Mouse (Mus musculus) ES-E14 (cell line): ENCODE results near the gene Btbd16.

Source experiments
- CHD2 ChIP-seq: IDR thresholded peaks from 2 replicates; pipeline ENCODE4 v1.6.1; 2014; ENCODE audit warnings: mild to moderate bottlenecking, low read depth, low read length, inconsistent platforms
- HCFC1 ChIP-seq: IDR thresholded peaks from 2 replicates; pipeline ENCODE4 v1.6.1; 2012; ENCODE audit warnings: low read length, inconsistent platforms, borderline replicate concordance; ENCODE audit not compliant: insufficient read depth
- MAFK ChIP-seq: IDR thresholded peaks from 2 replicates; pipeline ENCODE4 v1.6.1; 2014; ENCODE audit warnings: mild to moderate bottlenecking, low read depth, low read length, inconsistent platforms; ENCODE audit not compliant: insufficient read depth
- ZC3H11A ChIP-seq: IDR thresholded peaks from 2 replicates; pipeline ENCODE4 v1.6.1; 2012; ENCODE audit warnings: low read depth, mild to moderate bottlenecking, inconsistent platforms, low read length, borderline replicate concordance
- ZNF384 ChIP-seq: IDR thresholded peaks from 2 replicates; pipeline ENCODE4 v1.6.1; 2012; ENCODE audit warnings: low read depth, low read length, inconsistent platforms

GRCm38 (mm10) chr7:130818813-130819212, 44.9 kb downstream of the Btbd16 start:
- TF ChIP-seq ZNF384 (no peak), MAFK (no peak), CHD2 (no peak), HCFC1 (no peak), ZC3H11A (no peak)
